Mouse (Mus musculus): ENCODE measurements around the gene Kcnmb2. TPM values are rescaled to one million over a fixed set of nuclear protein-coding genes. Genes with fewer than 3 reads are reported as not detected.

Gene Kcnmb2
- 13.4 and 14.0 TPM in 2 replicates for polyA plus RNA-seq (2015; fragmentation: Nextera tagmentation; extraction: Ambion mirVana)

- peak within 1 kb of the TSS; percentile 69 for H3K27ac ChIP-seq
- peak; percentile 85 for ATAC-seq (replicated peaks)
- H3K9ac ChIP-seq = peak within 1 kb of the TSS; percentile 49
- H3K4me2 ChIP-seq = peak within 1 kb of the TSS; percentile 74
- no peaks in the 10 kb centered on the region for H3K9me3 ChIP-seq
- no peaks in the 10 kb centered on the region for H3K36me3 ChIP-seq (replicated peaks)
- peaks cover 11% of the 10 kb centered on the region; the same call in 1 of the 2 replicates for H3K4me1 ChIP-seq
- H3K4me3 ChIP-seq = peak within 1 kb of the TSS; percentile 50
- no peaks in the 10 kb centered on the region for H3K27me3 ChIP-seq (replicated peaks)
- 2% methylated on average over 22 of the region's 22 CpGs for WGBS
Observed at GRCm38 (mm10) chr3:31902504-31903330, at the start of gene Kcnmb2. Gene Kcnmb2 (plus strand): TSS chr3:31902507.

DNA sequence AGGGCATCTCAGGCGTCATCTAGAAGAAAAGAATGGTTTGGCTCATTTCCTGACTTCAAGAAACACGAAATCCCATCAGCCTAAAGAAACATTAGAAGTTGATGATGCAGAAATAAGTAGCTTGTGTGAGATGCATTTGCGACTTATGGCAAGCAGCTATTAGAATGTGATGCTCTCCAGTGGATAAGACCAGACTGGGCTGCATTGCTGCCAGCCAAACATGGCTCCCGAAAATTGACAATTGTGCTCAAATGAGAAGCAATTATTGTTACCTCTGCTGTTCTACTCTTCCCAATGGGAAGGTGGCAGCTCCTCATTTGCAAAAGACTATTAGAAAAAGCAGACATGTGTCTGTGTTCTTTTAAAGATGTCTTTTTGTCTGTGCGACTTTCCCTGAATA lies 38.8 kb upstream of the Kcnmb2 start:
- H3K4me3 ChIP-seq = no peak overlapping the region
- H3K36me3 ChIP-seq (replicated peaks) = no peaks in the 10 kb centered on the region
- 49% methylated on average over 5 of the region's 5 CpGs for WGBS
- no peak overlapping the region for H3K9ac ChIP-seq
- H3K27me3 ChIP-seq (replicated peaks) = no peaks in the 10 kb centered on the region
- H3K4me2 ChIP-seq = no peak overlapping the region
- ATAC-seq (replicated peaks) = no peak
- H3K4me1 ChIP-seq = no peaks in the 10 kb centered on the region
- no peak overlapping the region for H3K27ac ChIP-seq
- no peaks in the 10 kb centered on the region for H3K9me3 ChIP-seq

- Histone ChIP-seq H3K4me1 (no peaks in the 10 kb centered on the region), H3K27me3 (replicated peaks) (no peaks in the 10 kb centered on the region), H3K9ac (no peak overlapping the region), H3K4me3 (no peak overlapping the region), H3K9me3 (no peaks in the 10 kb centered on the region), H3K27ac (no peak overlapping the region), H3K4me2 (no peak overlapping the region), H3K36me3 (replicated peaks) (no peaks in the 10 kb centered on the region)
- WGBS = 69% methylated on average over 3 of the region's 3 CpGs
- no peak for ATAC-seq (replicated peaks)
Observed at GRCm38 (mm10) chr3:31864070-31864469, 38.2 kb upstream of the Kcnmb2 start.

- Histone ChIP-seq H3K36me3 (replicated peaks) (no peaks in the 10 kb centered on the region), H3K9me3 (no peaks in the 10 kb centered on the region), H3K4me1 (no peaks in the 10 kb centered on the region), H3K4me2 (no peak overlapping the region), H3K9ac (no peak overlapping the region), H3K4me3 (no peak overlapping the region), H3K27ac (no peak overlapping the region), H3K27me3 (replicated peaks) (no peaks in the 10 kb centered on the region)
- no peak for ATAC-seq (replicated peaks)
- 85% methylated on average over 3 of the region's 3 CpGs for WGBS
Observed at GRCm38 (mm10) chr3:31871461-31871860, 30.8 kb upstream of the Kcnmb2 start.

- Histone ChIP-seq H3K4me3 (no peak overlapping the region), H3K9me3 (no peaks in the 10 kb centered on the region), H3K9ac (no peak overlapping the region), H3K4me2 (no peak overlapping the region), H3K36me3 (replicated peaks) (no peaks in the 10 kb centered on the region), H3K27ac (no peak overlapping the region), H3K4me1 (no peaks in the 10 kb centered on the region), H3K27me3 (replicated peaks) (no peaks in the 10 kb centered on the region)
- 23% methylated on average over 12 of the region's 12 CpGs for WGBS
- 0 out of 2 replicates have a peak, but pooled peaks have one; percentile 17 for ATAC-seq (replicated peaks)
Observed at GRCm38 (mm10) chr3:31882621-31883131, 19.6 kb upstream of the Kcnmb2 start.

GRCm38 (mm10) chr3:31892653-31893052 lies 9.7 kb upstream of the Kcnmb2 start:
- Histone ChIP-seq H3K27me3 (replicated peaks) (no peaks in the 10 kb centered on the region), H3K9ac (no peak overlapping the region), H3K4me2 (no peak overlapping the region), H3K27ac (no peak overlapping the region), H3K9me3 (no peaks in the 10 kb centered on the region), H3K4me1 (no peaks in the 10 kb centered on the region), H3K36me3 (replicated peaks) (no peaks in the 10 kb centered on the region), H3K4me3 (no peak overlapping the region)
- ATAC-seq (replicated peaks) = no peak
- WGBS = 60% methylated on average over 2 of the region's 2 CpGs

DNA sequence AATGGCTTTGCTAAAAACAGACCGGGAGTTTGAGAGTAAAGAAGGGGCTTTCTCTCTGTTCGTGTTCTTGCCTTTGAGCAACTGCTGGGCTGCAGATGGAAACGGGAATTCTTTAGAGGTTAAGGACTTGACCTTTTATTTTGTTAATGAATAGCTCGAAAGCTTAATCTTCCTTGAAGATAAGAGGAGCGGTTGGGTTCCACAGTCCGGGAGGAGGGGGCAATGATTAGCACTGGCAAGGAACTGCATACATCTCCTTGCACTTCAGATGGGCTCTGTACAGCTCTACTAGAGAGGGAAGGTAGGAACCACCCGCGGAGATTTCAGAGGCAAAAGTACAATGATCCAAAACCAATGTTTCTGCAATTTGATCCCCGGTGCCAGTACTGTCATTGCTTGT lies 1.2 kb downstream of the Kcnmb2 start:
- peaks cover 11% of the 10 kb centered on the region; the same call in 1 of the 2 replicates for H3K4me1 ChIP-seq
- WGBS = under 1% methylated on average over 9 of the region's 9 CpGs
- H3K9me3 ChIP-seq = no peaks in the 10 kb centered on the region
- peak overlapping the region; percentile 49 for H3K9ac ChIP-seq
- no peaks in the 10 kb centered on the region for H3K36me3 ChIP-seq (replicated peaks)
- 0 out of 2 replicates have a peak overlapping the region, but pooled peaks have one; percentile 69 for H3K27ac ChIP-seq
- peak overlapping the region; percentile 74 for H3K4me2 ChIP-seq
- H3K4me3 ChIP-seq = peak overlapping the region; percentile 50
- no peaks in the 10 kb centered on the region for H3K27me3 ChIP-seq (replicated peaks)
- peak; percentile 66 for ATAC-seq (replicated peaks)

DNA sequence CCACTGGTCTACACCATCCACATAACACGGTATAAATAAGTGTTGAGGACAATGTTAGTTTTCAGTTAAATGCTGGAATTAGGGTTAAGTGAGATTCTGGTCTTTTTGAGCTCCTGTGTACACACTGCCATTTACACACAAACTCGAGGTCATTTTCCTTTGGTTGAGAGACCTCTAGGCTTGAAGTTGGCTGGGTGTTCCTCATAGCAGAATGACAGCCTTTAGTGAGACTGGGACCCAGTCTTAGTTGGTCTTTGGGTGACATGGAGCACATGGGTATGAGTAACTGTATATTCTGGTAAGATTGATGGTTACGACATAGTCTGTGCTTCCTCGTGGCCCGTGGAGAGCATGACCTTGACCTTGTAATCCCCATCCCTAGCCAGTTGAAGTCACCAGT lies 1.8 kb downstream of the Kcnmb2 start:
- Histone ChIP-seq H3K9me3 (no peaks in the 10 kb centered on the region), H3K27ac (no peak overlapping the region), H3K9ac (peak overlapping the region; percentile 49; the same call in 1 of the 2 replicates), H3K4me2 (peak overlapping the region; percentile 74), H3K4me3 (peak overlapping the region; percentile 50), H3K36me3 (replicated peaks) (no peaks in the 10 kb centered on the region), H3K27me3 (replicated peaks) (no peaks in the 10 kb centered on the region), H3K4me1 (peaks cover 11% of the 10 kb centered on the region; the same call in 1 of the 2 replicates)
- WGBS = 45% methylated on average over 5 of the region's 5 CpGs
- no peak for ATAC-seq (replicated peaks)

- ATAC-seq (replicated peaks) = 0 out of 2 replicates have a peak, but pooled peaks have one; percentile 59
- H3K9me3 ChIP-seq = no peaks in the 10 kb centered on the region
- 67% methylated on average over 5 of the region's 5 CpGs for WGBS
- no peak overlapping the region for H3K4me2 ChIP-seq
- H3K9ac ChIP-seq = no peak overlapping the region
- H3K4me1 ChIP-seq = peaks cover 2% of the 10 kb centered on the region; the same call in 1 of the 2 replicates
- no peaks in the 10 kb centered on the region for H3K27me3 ChIP-seq (replicated peaks)
- no peak overlapping the region for H3K4me3 ChIP-seq
- no peak overlapping the region for H3K27ac ChIP-seq
- no peaks in the 10 kb centered on the region for H3K36me3 ChIP-seq (replicated peaks)
Observed at GRCm38 (mm10) chr3:31911168-31911567, 8.9 kb downstream of the Kcnmb2 start.

DNA sequence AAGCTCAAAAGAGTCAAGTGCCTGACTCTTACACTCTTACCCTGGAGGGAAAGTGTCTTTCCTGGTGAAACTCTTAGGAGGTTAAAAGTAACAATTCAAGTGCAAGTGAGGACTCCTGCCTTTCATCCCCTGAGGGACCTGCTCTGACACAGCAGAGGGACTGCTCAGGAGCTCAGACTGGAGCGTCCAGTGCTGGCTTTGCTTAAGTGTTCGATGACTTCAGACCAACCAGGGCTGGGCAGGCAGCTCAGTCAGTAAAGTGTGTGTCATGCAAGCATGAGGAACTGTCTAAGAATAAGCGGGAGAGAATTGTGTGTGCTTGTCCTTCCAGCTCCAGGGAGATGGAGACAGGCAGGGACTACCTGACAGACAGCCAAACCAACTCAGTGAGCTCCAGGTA lies 9.4 kb downstream of the Kcnmb2 start:
- Histone ChIP-seq H3K27ac (no peak overlapping the region), H3K27me3 (replicated peaks) (no peaks in the 10 kb centered on the region), H3K4me1 (peaks cover 2% of the 10 kb centered on the region; the same call in 1 of the 2 replicates), H3K9me3 (no peaks in the 10 kb centered on the region), H3K9ac (no peak overlapping the region), H3K4me2 (no peak overlapping the region), H3K4me3 (no peak overlapping the region), H3K36me3 (replicated peaks) (no peaks in the 10 kb centered on the region)
- peak; percentile 65; the same call in 1 of the 2 replicates for ATAC-seq (replicated peaks)
- 65% methylated on average over 3 of the region's 3 CpGs for WGBS

DNA sequence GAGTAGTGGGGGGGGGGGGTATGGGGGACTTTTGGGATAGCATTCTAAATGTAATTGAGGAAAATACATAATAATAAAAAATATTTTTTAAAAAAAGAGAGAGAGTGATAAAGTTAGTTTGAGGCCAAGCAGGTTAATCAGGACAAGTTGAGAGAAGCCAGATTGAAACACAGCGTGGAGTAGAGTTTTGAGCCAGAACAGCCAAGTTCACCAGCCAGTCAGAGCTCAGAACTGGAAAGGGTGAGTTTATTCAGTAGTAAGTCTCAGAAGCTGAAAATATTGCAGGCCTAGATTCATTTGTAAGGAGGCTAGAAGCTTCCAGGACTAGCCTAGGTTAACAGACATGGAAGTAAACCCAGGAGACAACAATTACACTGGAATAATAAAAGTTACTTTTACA lies 26.2 kb downstream of the Kcnmb2 start:
- no peak overlapping the region for H3K9ac ChIP-seq
- H3K27ac ChIP-seq = no peak overlapping the region
- H3K4me1 ChIP-seq = no peaks in the 10 kb centered on the region; the same call in 1 of the 2 replicates
- H3K27me3 ChIP-seq (replicated peaks) = no peaks in the 10 kb centered on the region
- no peaks in the 10 kb centered on the region for H3K36me3 ChIP-seq (replicated peaks)
- H3K4me2 ChIP-seq = no peak overlapping the region
- H3K9me3 ChIP-seq = no peaks in the 10 kb centered on the region
- 95% methylated on average over 1 of the region's 1 CpGs for WGBS
- H3K4me3 ChIP-seq = no peak overlapping the region
- ATAC-seq (replicated peaks) = no peak

DNA sequence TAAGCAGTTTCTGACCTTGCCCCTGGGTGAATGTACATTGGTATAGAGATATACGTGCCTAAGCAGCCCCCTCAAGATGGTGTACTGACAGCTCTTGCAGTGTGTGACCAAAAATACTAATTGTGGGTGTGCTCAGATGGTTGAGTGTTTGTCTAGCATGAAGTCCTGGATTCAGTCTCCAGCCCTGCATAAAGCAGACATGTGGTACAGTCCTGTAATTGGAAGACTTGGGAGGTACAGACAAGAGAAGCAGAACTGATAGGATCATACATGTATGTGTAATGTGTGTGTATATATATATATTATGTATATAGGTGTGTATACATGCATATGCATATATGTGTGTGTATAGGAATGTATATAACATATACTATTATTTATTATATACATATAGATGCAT lies 32.4 kb downstream of the Kcnmb2 start:
- Histone ChIP-seq H3K4me2 (no peak overlapping the region), H3K27ac (no peak overlapping the region), H3K36me3 (replicated peaks) (no peaks in the 10 kb centered on the region), H3K9me3 (no peaks in the 10 kb centered on the region), H3K4me1 (no peaks in the 10 kb centered on the region; the same call in 1 of the 2 replicates), H3K9ac (no peak overlapping the region), H3K4me3 (no peak overlapping the region), H3K27me3 (replicated peaks) (no peaks in the 10 kb centered on the region)
- WGBS = 58% methylated on average over 1 of the region's 1 CpGs
- ATAC-seq (replicated peaks) = no peak; the same call in 1 of the 2 replicates
